Mouse (Mus musculus) thymus, adult 2 months (tissue): ENCODE data around the gene Parva. TPM values are rescaled to one million over a fixed set of nuclear protein-coding genes. Genes with fewer than 3 reads are reported as not detected.

Experiments
- DNase-seq: peaks from one replicate; pipeline ENCODE4 v3.0.0; 2021
- H3K27ac ChIP-seq: fragments of 200-500 bp; 2 replicates; pipeline ENCODE4 v1.5.1; 2012; ENCODE audit warnings: low read length, control low read depth; ENCODE audit not compliant: control insufficient read depth, insufficient read depth
- H3K27me3 ChIP-seq: fragments of 200-500 bp; 2 replicates; pipeline ENCODE4 v1.6.1; 2012; ENCODE audit warnings: mild to moderate bottlenecking, low read length, moderate library complexity, mixed read lengths; ENCODE audit not compliant: control insufficient read depth, insufficient read depth
- H3K36me3 ChIP-seq: fragments of 200-500 bp; 2 replicates; pipeline ENCODE4 v1.6.1; 2012; ENCODE audit warnings: mild to moderate bottlenecking, low read length, moderate library complexity; ENCODE audit not compliant: control insufficient read depth, insufficient read depth
- H3K4me1 ChIP-seq: fragments of 200-500 bp; replicated peaks from 2 replicates; pipeline ENCODE4 v1.6.1; 2012; ENCODE audit warnings: low read length; ENCODE audit not compliant: control insufficient read depth, insufficient read depth
- H3K4me3 ChIP-seq: fragments of 200-500 bp; 2 replicates; pipeline ENCODE4 v1.5.1; 2012; ENCODE audit warnings: mild to moderate bottlenecking, low read length, control low read depth, moderate library complexity; ENCODE audit not compliant: control insufficient read depth, insufficient read depth
- CTCF ChIP-seq: fragments of 200-500 bp; IDR thresholded peaks from 2 replicates; pipeline ENCODE4 v1.5.1; 2012; ENCODE audit warnings: mild to moderate bottlenecking, control low read depth, low read length, moderate library complexity, borderline replicate concordance; ENCODE audit not compliant: control insufficient read depth, poor library complexity, insufficient read depth; ENCODE audit errors: extremely low read depth
- POLR2A ChIP-seq: fragments of 200-500 bp; IDR thresholded peaks from 2 replicates; pipeline ENCODE4 v1.6.1; 2012; ENCODE audit warnings: mild to moderate bottlenecking, low read length, control low read depth, moderate library complexity; ENCODE audit not compliant: control insufficient read depth, poor library complexity, insufficient read depth; ENCODE audit errors: extremely low read depth
- WGBS: fragments of 180-500 bp; shearing (Covaris S2); methylation state at CpG from one replicate; pipeline ENCODE4 v1.1.7; 2018; 5-methylcytosine and 5-hydroxymethylcytosine counted together
- polyA plus RNA-seq: library from polyadenylated mRNA; depleted of rRNA; stranded (reverse); fragments of >200 nt; gene quantifications from 2 replicates; pipeline ENCODE4 v1.2.3, GENCODE M21; 2012

Parva gene
- polyA plus RNA-seq, 1 experiment: 6.6 TPM

- no peak for TF ChIP-seq CTCF
- no peak for TF ChIP-seq POLR2A
- no peak for DNase-seq
- Histone ChIP-seq H3K4me3 (no peak overlapping the region), H3K36me3 (no peaks in the 10 kb centered on the region), H3K4me1 (no peaks in the 10 kb centered on the region), H3K27me3 (no peaks in the 10 kb centered on the region), H3K27ac (no peak overlapping the region)
- WGBS: 78% methylated on average over 12 of the region's 12 CpGs
These were observed 17.1 kb downstream of the Parva start for GRCm38 (mm10) chr7:112444152-112444984.

DNA sequence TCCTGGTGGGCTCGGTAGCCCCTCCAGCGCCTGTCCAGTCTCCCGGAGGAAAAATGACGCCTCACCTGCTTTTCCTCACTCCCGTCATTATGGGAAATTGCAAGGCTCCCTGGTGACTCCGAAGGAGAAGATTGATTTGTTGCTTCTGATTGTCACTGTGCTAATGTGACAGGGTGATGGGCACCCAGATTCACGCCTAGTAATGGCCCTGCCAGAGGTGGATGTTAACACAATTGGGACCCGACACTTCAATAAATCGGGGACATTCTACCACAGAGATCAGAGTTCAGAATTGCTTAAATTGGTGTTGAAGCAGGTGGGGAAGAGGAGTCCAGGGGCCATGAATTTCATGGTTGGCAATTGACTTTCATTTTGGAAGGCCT, 17.7 kb downstream of the Parva start:
- TF ChIP-seq CTCF (no peak), POLR2A (no peak)
- Histone ChIP-seq H3K4me3 (no peak overlapping the region), H3K36me3 (no peaks in the 10 kb centered on the region), H3K27ac (no peak overlapping the region), H3K27me3 (no peaks in the 10 kb centered on the region), H3K4me1 (no peaks in the 10 kb centered on the region)
- no peak for DNase-seq
- WGBS: 71% methylated on average over 9 of the region's 9 CpGs

DNA sequence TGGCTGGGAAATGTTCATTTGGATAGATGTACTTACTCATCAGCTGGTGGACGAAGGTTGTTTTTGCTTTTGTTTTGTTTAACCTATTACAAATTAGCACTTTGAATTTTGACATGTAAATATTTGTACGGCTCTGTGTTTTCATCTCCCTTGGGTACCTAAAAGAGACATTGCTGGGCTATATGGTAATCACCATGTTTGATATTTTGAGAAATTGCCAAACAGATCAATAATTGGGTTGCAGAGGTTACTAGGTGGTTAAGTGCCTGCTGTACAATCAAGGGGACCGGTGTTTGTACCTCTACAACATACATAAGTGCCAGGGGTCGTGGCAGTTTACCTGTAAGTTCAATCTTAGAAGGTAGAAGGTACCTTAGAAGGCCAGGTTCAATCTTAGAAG, 19.2 kb downstream of the Parva start:
- no peak for TF ChIP-seq POLR2A
- TF ChIP-seq CTCF: no peak
- Histone ChIP-seq H3K36me3 (no peaks in the 10 kb centered on the region), H3K27me3 (no peaks in the 10 kb centered on the region), H3K4me3 (no peak overlapping the region), H3K4me1 (no peaks in the 10 kb centered on the region), H3K27ac (no peak overlapping the region)
- 78% methylated on average over 4 of the region's 4 CpGs for WGBS
- no peak for DNase-seq

DNA sequence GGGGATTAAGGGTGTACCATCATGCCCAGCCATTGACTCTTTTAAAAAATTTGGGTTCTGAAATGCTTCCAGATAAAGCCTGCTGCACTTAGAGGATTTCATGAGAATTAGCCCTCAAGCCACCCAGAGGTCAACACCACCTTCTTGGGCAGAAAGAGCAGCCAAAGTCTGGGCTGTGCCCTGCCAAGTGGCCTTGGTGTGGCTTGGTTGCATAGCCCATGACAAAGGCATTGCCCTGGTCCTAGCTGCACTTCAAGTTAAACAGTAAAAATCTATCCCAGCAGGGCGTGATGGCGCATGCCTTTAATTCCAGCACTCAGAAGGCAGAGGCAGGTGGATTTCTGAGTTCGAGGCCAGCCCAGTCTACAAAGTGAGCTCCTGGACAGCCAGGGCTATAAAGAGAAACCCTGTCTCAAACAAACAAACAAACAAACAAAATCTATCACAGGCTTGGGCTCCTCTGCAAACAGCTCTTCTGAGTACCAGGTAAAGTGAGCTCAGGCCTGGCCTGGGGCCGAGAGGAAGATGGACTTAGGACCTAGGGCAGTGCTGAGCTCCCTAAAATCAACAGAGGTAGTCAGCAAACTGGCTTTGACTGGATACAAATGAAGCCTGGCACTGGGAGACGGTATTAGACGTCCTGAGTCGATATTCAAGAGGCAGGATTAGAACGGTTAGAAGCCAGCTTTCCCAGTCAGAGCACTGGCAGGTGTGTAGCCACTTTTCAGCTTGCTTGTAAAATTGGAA, 22.8 kb downstream of the Parva start:
- WGBS: 93% methylated on average over 8 of the region's 8 CpGs
- DNase-seq: no peak

DNA sequence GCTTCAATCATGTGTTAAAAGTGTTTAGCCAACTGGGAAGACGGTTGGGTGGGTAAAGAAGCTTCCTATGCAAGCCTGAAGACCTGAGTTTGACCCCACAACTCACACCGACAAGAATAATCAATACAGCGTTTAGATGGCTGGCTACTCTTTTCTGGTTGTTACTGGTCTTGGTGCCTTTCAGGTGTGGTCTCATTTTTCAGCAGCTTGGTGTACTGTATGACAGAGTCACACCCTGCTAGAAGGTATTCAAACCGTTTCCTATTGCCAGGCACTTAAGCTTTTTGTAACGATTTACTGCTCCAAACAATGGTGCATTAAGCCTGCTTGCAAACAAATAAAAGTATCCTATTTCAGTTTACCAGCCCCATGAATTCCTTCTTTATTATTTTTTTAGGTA, 25.2 kb downstream of the Parva start:
- H3K4me3 ChIP-seq: no peak overlapping the region
- no peaks in the 10 kb centered on the region for H3K4me1 ChIP-seq
- TF ChIP-seq POLR2A (no peak), CTCF (no peak)
- WGBS: 60% methylated on average over 5 of the region's 5 CpGs
- H3K36me3 ChIP-seq: no peaks in the 10 kb centered on the region
- H3K27me3 ChIP-seq: no peaks in the 10 kb centered on the region
- no peak for DNase-seq
- H3K27ac ChIP-seq: no peak overlapping the region

More for the DNA sequence above, 22.8 kb downstream of the Parva start:
- no peak overlapping the region for H3K27ac ChIP-seq
- no peak overlapping the region for H3K4me3 ChIP-seq
- no peaks in the 10 kb centered on the region for H3K27me3 ChIP-seq
- no peaks in the 10 kb centered on the region for H3K36me3 ChIP-seq
- H3K4me1 ChIP-seq: no peaks in the 10 kb centered on the region
- TF ChIP-seq CTCF (no peak), POLR2A (no peak)

- no peaks in the 10 kb centered on the region for H3K36me3 ChIP-seq
- H3K27me3 ChIP-seq: no peaks in the 10 kb centered on the region
- no peak for TF ChIP-seq CTCF
- no peak for TF ChIP-seq POLR2A
- no peak for DNase-seq
- H3K4me3 ChIP-seq: no peak overlapping the region
- no peak overlapping the region for H3K27ac ChIP-seq
- no peaks in the 10 kb centered on the region for H3K4me1 ChIP-seq
- 61% methylated on average over 3 of the region's 3 CpGs for WGBS
These were observed 26.5 kb downstream of the Parva start for GRCm38 (mm10) chr7:112453805-112454214.
